Mouse (Mus musculus): ENCODE results near the gene 1110008P14Rik. TPM values are rescaled to one million over a fixed set of nuclear protein-coding genes. Genes with fewer than 3 reads are reported as not detected.

The 1110008P14Rik gene
- polyA plus RNA-seq, 1 experiment from 2014 or later: 59.6 TPM

- Histone ChIP-seq H3K4me3 (no peak overlapping the region), H3K9me3 (replicated peaks) (no peaks in the 10 kb centered on the region), H3K36me3 (ENCODE audit: poor library complexity, severe bottlenecking) (peaks cover 62% of the 10 kb centered on the region), H3K27me3 (no peaks in the 10 kb centered on the region), H3K4me2 (no peak overlapping the region), H3K9ac (no peak overlapping the region), H3K27ac (no peak overlapping the region), H3K4me1 (peaks cover 27% of the 10 kb centered on the region)
- 88% methylated on average over 12 of the region's 12 CpGs for WGBS
- ATAC-seq: no peak
Observed at GRCm38 (mm10) chr2:32420066-32420608, 38.4 kb upstream of the 1110008P14Rik start.

GRCm38 (mm10) chr2:32419359-32419758 lies 37.6 kb upstream of the 1110008P14Rik start:
- no peak for ATAC-seq
- Histone ChIP-seq H3K9me3 (replicated peaks) (no peaks in the 10 kb centered on the region), H3K9ac (no peak overlapping the region), H3K27me3 (no peaks in the 10 kb centered on the region), H3K4me2 (no peak overlapping the region), H3K4me1 (peaks cover 20% of the 10 kb centered on the region), H3K36me3 (ENCODE audit: poor library complexity, severe bottlenecking) (peaks cover 69% of the 10 kb centered on the region), H3K4me3 (no peak overlapping the region), H3K27ac (no peak overlapping the region)
- 93% methylated on average over 3 of the region's 3 CpGs for WGBS

- H3K36me3 ChIP-seq (ENCODE audit: poor library complexity, severe bottlenecking): peaks cover 77% of the 10 kb centered on the region
- WGBS: 90% methylated on average over 12 of the region's 12 CpGs
Observed at GRCm38 (mm10) chr2:32418430-32419151, 36.9 kb upstream of the 1110008P14Rik start.

GRCm38 (mm10) chr2:32417486-32417885 lies 35.7 kb upstream of the 1110008P14Rik start:
- Histone ChIP-seq H3K9me3 (replicated peaks) (no peaks in the 10 kb centered on the region), H3K4me3 (no peak overlapping the region), H3K4me1 (0 out of 2 replicates have a peak, but pooled peaks cover under 1% of the 10 kb centered on the region), H3K9ac (no peak overlapping the region), H3K27ac (no peak overlapping the region), H3K4me2 (no peak overlapping the region), H3K36me3 (ENCODE audit: poor library complexity, severe bottlenecking) (peaks cover 77% of the 10 kb centered on the region), H3K27me3 (no peaks in the 10 kb centered on the region)
- 92% methylated on average over 8 of the region's 8 CpGs for WGBS
- no peak for ATAC-seq

More at GRCm38 (mm10) chr2:32418430-32419151, 36.9 kb upstream of the 1110008P14Rik start:
- Histone ChIP-seq H3K9me3 (replicated peaks) (no peaks in the 10 kb centered on the region), H3K4me1 (peaks cover 12% of the 10 kb centered on the region), H3K27ac (no peak overlapping the region), H3K4me3 (no peak overlapping the region), H3K4me2 (no peak overlapping the region), H3K9ac (no peak overlapping the region), H3K27me3 (no peaks in the 10 kb centered on the region)
- ATAC-seq: no peak

- H3K27me3 ChIP-seq: no peaks in the 10 kb centered on the region
- H3K4me2 ChIP-seq: no peak overlapping the region
- H3K9me3 ChIP-seq (replicated peaks): no peaks in the 10 kb centered on the region
- no peaks in the 10 kb centered on the region for H3K4me1 ChIP-seq
- no peak for ATAC-seq
- peaks cover 77% of the 10 kb centered on the region for H3K36me3 ChIP-seq (ENCODE audit: poor library complexity, severe bottlenecking)
- no peak overlapping the region for H3K27ac ChIP-seq
- H3K4me3 ChIP-seq: no peak overlapping the region
- WGBS: 92% methylated on average over 2 of the region's 2 CpGs
- no peak overlapping the region for H3K9ac ChIP-seq
Observed at GRCm38 (mm10) chr2:32416556-32416955, 34.8 kb upstream of the 1110008P14Rik start.

- Histone ChIP-seq H3K4me1 (no peaks in the 10 kb centered on the region), H3K4me3 (no peak overlapping the region), H3K36me3 (ENCODE audit: poor library complexity, severe bottlenecking) (peaks cover 72% of the 10 kb centered on the region), H3K9ac (no peak overlapping the region), H3K9me3 (replicated peaks) (no peaks in the 10 kb centered on the region), H3K27me3 (no peaks in the 10 kb centered on the region), H3K4me2 (no peak overlapping the region), H3K27ac (no peak overlapping the region)
- no peak for ATAC-seq
- 92% methylated on average over 12 of the region's 12 CpGs for WGBS
Observed at GRCm38 (mm10) chr2:32415801-32416200, 34.1 kb upstream of the 1110008P14Rik start.

- ATAC-seq: no peak
- Histone ChIP-seq H3K9ac (no peak overlapping the region), H3K27me3 (no peaks in the 10 kb centered on the region), H3K9me3 (replicated peaks) (no peaks in the 10 kb centered on the region), H3K36me3 (ENCODE audit: poor library complexity, severe bottlenecking) (peaks cover 53% of the 10 kb centered on the region), H3K27ac (no peak overlapping the region), H3K4me2 (no peak overlapping the region), H3K4me3 (no peak overlapping the region), H3K4me1 (no peaks in the 10 kb centered on the region)
- WGBS: 71% methylated on average over 5 of the region's 5 CpGs
Observed at GRCm38 (mm10) chr2:32413936-32414335, 32.2 kb upstream of the 1110008P14Rik start.

GRCm38 (mm10) chr2:32412742-32413531 lies 31.2 kb upstream of the 1110008P14Rik start:
- Histone ChIP-seq H3K9me3 (replicated peaks) (no peaks in the 10 kb centered on the region), H3K27ac (no peak overlapping the region), H3K4me1 (no peaks in the 10 kb centered on the region), H3K27me3 (no peaks in the 10 kb centered on the region), H3K4me3 (no peak overlapping the region), H3K36me3 (ENCODE audit: poor library complexity, severe bottlenecking) (peaks cover 43% of the 10 kb centered on the region), H3K4me2 (no peak overlapping the region), H3K9ac (no peak overlapping the region)
- WGBS: 88% methylated on average over 6 of the region's 6 CpGs
- ATAC-seq: no peak

GRCm38 (mm10) chr2:32411407-32411806 lies 29.7 kb upstream of the 1110008P14Rik start:
- H3K9me3 ChIP-seq (replicated peaks): no peaks in the 10 kb centered on the region
- H3K27me3 ChIP-seq: no peaks in the 10 kb centered on the region
- no peak overlapping the region for H3K4me3 ChIP-seq
- H3K27ac ChIP-seq: no peak overlapping the region
- 85% methylated on average over 7 of the region's 7 CpGs for WGBS
- no peaks in the 10 kb centered on the region for H3K4me1 ChIP-seq
- H3K4me2 ChIP-seq: no peak overlapping the region
- no peak overlapping the region for H3K9ac ChIP-seq
- peaks cover 28% of the 10 kb centered on the region for H3K36me3 ChIP-seq (ENCODE audit: poor library complexity, severe bottlenecking)
- ATAC-seq: no peak

- Histone ChIP-seq H3K27ac (no peak overlapping the region), H3K9me3 (replicated peaks) (no peaks in the 10 kb centered on the region), H3K36me3 (ENCODE audit: poor library complexity, severe bottlenecking) (peaks cover 1% of the 10 kb centered on the region), H3K4me1 (no peaks in the 10 kb centered on the region), H3K4me2 (no peak overlapping the region), H3K27me3 (no peaks in the 10 kb centered on the region), H3K4me3 (no peak overlapping the region), H3K9ac (no peak overlapping the region)
- no peak for ATAC-seq
- WGBS: 73% methylated on average over 25 of the region's 25 CpGs
Observed at GRCm38 (mm10) chr2:32408429-32409424, 27.0 kb upstream of the 1110008P14Rik start.

GRCm38 (mm10) chr2:32407144-32407824 lies 25.5 kb upstream of the 1110008P14Rik start:
- Histone ChIP-seq H3K27me3 (no peaks in the 10 kb centered on the region), H3K9me3 (replicated peaks) (no peaks in the 10 kb centered on the region), H3K9ac (no peak overlapping the region), H3K4me2 (no peak overlapping the region), H3K4me3 (no peak overlapping the region), H3K4me1 (no peaks in the 10 kb centered on the region), H3K27ac (no peak overlapping the region), H3K36me3 (ENCODE audit: poor library complexity, severe bottlenecking) (peaks cover 7% of the 10 kb centered on the region)
- no peak for ATAC-seq
- WGBS: 84% methylated on average over 7 of the region's 7 CpGs

Data from forebrain, embryonic 13.5 days (tissue).